Mouse (Mus musculus): ENCODE results near the gene Taf1b. TPM values are rescaled to one million over a fixed set of nuclear protein-coding genes. Genes with fewer than 3 reads are reported as not detected.
"Not testable (repeated sequence)": the region's sequence is repeated elsewhere in the genome, so short reads cannot be mapped to it uniquely, and the experiment has no call there.

The Taf1b gene
- polyA plus RNA-seq (2017; shearing (Covaris generic)), result 10 to 100 TPM; 66.4 to 86.6 (median 67.8) TPM

DNA sequence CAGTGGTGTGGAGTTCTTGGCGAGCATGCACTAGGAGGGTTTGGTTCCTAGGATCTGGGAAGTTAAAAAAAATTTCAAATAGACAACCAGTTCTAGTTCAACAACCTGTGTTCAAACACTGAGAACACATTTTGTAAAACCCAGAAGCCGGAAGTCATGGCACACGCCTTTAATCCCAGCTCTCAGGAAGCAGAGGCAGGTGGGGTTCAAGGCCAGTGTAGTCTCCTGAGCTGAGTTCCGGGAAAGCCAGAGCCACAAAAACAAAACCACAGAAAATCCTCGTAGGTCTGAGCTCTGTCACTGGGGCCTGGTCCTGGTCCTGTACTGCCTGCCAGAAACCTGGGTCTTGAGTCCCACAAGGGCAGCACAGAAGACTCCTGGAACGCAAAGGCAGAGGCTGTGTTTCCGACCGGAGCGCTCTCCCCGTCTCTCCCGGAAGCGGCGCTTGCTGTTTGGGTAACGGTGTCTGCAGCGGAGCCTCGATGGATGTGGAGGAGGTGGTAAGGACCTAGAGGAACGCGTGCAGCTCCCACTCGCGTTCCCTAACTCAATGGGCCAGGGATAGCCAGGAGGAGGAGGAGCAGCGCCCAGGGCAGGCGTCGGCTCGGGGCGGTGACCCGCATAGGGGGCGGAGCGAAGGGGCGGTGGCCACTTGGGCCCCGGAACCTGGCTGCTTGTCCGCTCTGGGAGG is at the start of gene Taf1b:
TSS of gene Taf1b (plus strand) at position 210 of the 691 bp plus-strand sequence.
- peak; percentile 88 for ATAC-seq

GRCm38 (mm10) chr12:24460406-24460805 is 37.8 kb upstream of the Taf1b start:
- ATAC-seq, result no peak

GRCm38 (mm10) chr12:24462121-24462520 is 36.0 kb upstream of the Taf1b start:
- peak; percentile 64 for ATAC-seq

DNA sequence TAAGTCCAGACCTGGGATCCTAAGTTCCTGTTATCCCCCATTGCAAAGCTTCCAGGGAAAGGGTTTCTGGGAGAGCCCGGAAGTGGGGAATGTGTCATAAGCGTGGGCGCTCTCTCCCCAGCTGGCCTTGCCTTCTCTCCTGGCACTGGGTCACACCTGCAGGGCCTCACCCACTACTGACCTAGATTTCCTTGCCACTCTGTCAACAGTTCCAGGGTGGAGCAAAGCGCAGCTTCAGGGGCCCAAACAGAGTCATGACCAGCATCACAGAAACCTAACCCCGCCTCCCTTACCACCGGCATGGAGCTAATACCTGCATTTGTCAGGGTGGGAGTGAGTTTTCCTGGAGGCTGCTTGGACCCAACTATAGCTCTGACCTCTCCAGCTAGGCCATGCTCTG is 34.7 kb upstream of the Taf1b start:
- not testable (repeated sequence) for ATAC-seq

GRCm38 (mm10) chr12:24468966-24469365 is 29.2 kb upstream of the Taf1b start:
- no peak for ATAC-seq

DNA sequence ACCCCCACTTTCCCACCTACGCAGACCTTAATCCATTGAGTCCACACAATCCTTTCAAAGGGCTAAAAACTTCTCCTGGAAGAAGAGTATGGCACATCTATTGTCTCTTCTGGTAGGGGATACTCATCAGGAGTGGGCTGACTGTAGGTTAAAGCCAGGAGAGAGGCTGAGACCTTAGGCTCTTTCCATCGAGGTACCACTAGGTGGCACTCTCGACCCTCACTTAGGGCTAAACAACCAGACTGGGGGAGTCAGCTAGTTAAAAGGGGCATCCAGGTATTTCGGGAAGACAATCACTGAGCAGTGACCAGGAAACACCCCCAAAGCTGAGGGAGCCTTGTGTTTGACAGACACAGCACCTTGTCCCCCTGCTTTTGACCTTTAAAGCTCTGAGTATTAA is 27.2 kb upstream of the Taf1b start:
- ATAC-seq, result peak; percentile 76

GRCm38 (mm10) chr12:24473221-24473620 is 24.9 kb upstream of the Taf1b start:
- no peak for ATAC-seq

GRCm38 (mm10) chr12:24484930-24485329 is 13.2 kb upstream of the Taf1b start:
- no peak for ATAC-seq

- no peak for ATAC-seq
Observed at GRCm38 (mm10) chr12:24486882-24487281, 11.3 kb upstream of the Taf1b start.

GRCm38 (mm10) chr12:24492507-24492906 is 5.7 kb upstream of the Taf1b start:
- not testable (repeated sequence) for ATAC-seq

- no peak for ATAC-seq
Observed at GRCm38 (mm10) chr12:24493011-24493410, 5.1 kb upstream of the Taf1b start.

DNA sequence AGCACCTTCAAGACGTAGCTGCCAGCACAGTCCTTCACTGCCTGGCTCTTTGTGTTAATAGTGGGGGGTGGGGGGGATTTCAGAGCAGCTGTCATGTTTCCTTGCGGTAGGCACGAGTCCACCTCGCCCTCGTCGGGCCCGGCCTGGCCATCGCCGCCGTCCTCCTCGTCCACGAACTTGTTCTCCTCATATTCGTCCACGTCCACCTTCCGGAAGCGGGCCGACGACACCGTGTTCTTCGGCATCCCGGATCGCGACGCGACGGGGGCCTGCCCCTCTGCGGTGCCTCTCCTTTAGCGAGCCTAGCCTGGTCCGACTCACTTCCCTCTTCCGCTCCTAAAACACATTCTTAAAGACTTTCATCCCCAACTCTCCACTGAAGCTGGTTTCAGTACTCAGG is 4.7 kb upstream of the Taf1b start:
- ATAC-seq, result peak; percentile 39

DNA sequence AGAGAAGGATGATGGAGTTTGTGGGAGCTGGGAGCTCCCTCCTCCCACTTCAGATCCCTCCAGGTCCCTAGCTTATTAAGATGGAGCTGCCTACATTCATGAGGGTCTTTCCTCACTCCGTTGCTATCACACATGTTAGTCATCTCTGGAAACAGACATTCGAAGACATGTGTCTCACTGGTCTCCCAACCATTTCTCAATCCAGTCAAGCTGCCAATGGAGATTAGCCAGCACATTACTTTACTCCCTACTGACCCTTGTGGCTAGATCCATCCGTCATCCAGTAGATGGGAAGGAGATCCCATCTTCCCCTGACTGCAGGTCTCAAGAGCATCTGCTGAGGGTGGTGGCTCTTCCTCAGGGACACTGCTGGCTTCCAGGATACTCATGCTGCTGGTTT is 3.4 kb upstream of the Taf1b start:
- not testable (repeated sequence) for ATAC-seq

DNA sequence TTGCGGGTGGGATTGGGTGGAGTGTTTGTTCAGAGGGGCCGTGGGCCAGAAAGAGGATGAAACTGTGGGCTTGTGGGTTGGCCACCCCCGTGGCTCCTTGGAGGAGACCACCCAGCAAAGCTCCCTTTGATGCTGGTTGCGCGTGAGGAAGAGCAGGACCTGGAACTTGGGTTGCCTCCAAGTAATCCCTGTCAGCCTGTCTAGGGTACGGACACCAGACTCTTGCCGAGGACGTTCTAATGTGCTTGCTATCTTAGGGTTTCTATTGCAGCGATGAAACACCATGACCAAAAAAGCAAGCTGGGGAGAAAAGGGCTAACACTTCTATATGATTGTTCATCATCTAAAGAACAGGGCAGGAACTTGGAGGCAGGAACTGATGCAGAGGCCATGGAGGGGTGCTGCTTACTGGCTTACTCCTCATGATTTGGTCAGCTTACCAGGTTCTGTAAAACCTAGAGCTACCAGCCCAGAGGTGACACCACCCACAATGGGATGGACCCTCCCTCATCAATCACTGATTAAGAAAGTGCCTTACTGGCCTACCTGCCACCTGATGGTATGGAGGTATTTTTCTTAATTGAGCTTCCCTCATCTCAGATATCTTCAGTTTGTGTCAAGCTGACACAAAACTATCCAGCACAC is 804 bp downstream of the Taf1b start:
- ATAC-seq, result peak; percentile 21

DNA sequence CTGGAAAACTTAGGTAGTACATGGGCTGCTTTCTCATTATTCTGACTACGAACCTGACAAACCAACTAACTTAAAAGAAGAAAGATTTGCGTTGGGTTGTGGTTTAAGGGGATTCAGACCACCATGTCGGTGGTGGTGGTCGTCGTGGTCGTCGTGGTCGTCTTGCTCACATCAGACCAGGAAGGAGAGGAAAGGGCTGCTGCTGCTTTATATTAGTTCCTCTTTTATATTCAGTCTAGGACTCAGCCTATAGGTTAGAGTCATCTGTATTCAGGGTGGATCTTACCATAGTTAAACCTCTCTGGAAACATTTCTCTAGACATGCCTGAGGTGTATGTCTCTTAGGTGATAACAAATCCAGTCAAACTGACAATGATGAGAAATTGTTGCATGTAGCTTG is 19.0 kb downstream of the Taf1b start:
- no peak for ATAC-seq

- ATAC-seq, result no peak
Observed at GRCm38 (mm10) chr12:24521076-24521475, 22.9 kb downstream of the Taf1b start.

- not testable (repeated sequence) for ATAC-seq
Observed at GRCm38 (mm10) chr12:24525065-24525464, 26.9 kb downstream of the Taf1b start.

DNA sequence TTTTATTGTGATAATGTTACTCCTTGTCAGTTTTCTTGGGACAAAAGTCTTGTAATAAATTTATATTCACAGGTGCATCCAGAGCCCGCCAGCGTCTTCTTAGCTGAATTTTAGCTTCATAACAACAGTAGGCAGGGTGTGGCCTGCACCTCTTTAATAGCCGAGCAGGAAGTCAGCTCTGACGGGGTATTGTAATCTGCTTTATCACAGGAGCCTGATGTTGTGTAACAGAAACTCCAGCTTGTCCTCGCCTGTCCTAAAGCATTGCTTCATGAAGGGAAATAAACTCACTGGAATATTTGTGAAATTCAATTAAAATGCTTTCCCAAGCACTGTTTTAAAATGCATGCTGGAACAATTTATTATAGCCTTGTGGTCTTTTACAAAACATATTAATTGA is 38.2 kb downstream of the Taf1b start:
- peak; percentile 93 for ATAC-seq

DNA sequence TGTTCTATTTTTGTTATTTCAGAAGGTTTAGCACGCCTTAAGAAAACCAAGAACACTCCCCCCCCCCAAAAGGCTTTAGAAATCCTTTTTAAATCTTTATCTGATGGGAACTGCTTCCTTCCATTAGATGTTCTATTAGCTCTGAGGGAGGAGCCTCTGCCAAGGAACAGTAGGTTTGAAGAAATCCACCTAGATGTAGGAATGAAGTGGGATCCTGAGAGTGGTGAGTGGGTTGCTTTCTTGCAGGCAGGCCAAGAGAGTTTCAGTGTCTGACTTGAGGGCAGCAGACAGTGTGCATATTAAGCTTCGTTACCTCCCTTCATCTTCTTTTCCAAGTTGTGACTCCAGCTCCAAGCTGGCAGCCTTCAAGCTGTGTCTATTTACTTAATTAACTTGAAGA is 39.0 kb downstream of the Taf1b start:
- ATAC-seq, result no peak

GRCm38 (mm10) chr12:24537965-24538364 is 39.8 kb downstream of the Taf1b start:
- ATAC-seq, result no peak

- ATAC-seq, result no peak
Observed at GRCm38 (mm10) chr12:24541426-24542154, 43.4 kb downstream of the Taf1b start.

- no peak for ATAC-seq
Observed at GRCm38 (mm10) chr12:24547686-24548085, 49.5 kb downstream of the Taf1b start.

GRCm38 (mm10) chr12:24548885-24549284 is 50.7 kb downstream of the Taf1b start:
- ATAC-seq, result no peak

DNA sequence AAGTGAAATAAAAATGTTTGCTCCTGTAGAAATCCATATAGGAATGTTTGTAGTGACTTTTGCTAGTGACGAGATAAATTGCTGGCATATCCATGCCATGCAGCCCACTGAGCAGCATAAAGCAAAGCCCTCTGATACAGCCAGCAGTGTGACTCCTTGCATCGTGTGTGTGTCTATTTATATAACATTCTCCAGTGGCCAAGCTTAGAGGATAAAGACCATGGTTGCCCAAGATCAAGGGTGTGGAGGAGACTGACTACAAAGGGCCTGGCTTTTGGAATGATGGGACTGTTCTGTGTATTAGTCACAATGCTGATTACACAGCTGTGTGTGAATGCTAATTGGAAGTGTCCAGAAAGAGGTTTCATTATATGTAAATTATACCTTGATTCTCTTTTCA is 54.4 kb downstream of the Taf1b start:
- ATAC-seq, result no peak

Data from inflammation-experienced regulatory T-cells, adult 6 months (primary cell).